Mouse (Mus musculus) limb, embryonic 13.5 days (tissue): ENCODE data around the gene Sema5a. TPM values are rescaled to one million over a fixed set of nuclear protein-coding genes. Genes with fewer than 3 reads are reported as not detected.
A peak's percentile ranks its signal among the peaks of the same experiment; 100 is the strongest.

Experiments used
- ATAC-seq: fragments of 200-750 bp; cut with Nextera tagmentation; 2 replicates; pipeline ENCODE4 v1.8.0; 2017; ENCODE audit warnings: low read depth, moderate number of reproducible peaks, moderate TSS enrichment; ENCODE audit not compliant: low FRiP score
- H3K27ac ChIP-seq: fragments of 300-500 bp; sonication (generic); 2 replicates; pipeline ENCODE4 v1.5.1; 2015; ENCODE audit warnings: inconsistent platforms, mild to moderate bottlenecking, moderate library complexity
- H3K27me3 ChIP-seq: fragments of 300-500 bp; sonication (generic); 2 replicates; pipeline ENCODE4 v1.6.1; 2015; ENCODE audit warnings: mild to moderate bottlenecking, inconsistent platforms
- H3K36me3 ChIP-seq: fragments of 300-500 bp; sonication (generic); 2 replicates; pipeline ENCODE4 v1.6.1; 2015; ENCODE audit warnings: inconsistent platforms, mild to moderate bottlenecking, moderate library complexity
- H3K4me1 ChIP-seq: fragments of 300-500 bp; sonication (generic); 2 replicates; pipeline ENCODE4 v1.6.1; 2015; ENCODE audit warnings: inconsistent platforms
- H3K4me2 ChIP-seq: fragments of 300-500 bp; sonication (generic); replicated peaks from 2 replicates; pipeline ENCODE4 v1.6.1; 2015; ENCODE audit warnings: inconsistent platforms, mild to moderate bottlenecking, moderate library complexity
- H3K4me3 ChIP-seq: fragments of 300-500 bp; sonication (generic); 2 replicates; pipeline ENCODE4 v1.5.1; 2015; ENCODE audit warnings: moderate library complexity, mild to moderate bottlenecking, inconsistent platforms
- H3K9ac ChIP-seq: fragments of 300-500 bp; sonication (generic); 2 replicates; pipeline ENCODE4 v1.6.1; 2015; ENCODE audit warnings: mild to moderate bottlenecking, inconsistent platforms
- H3K9me3 ChIP-seq: fragments of 300-500 bp; sonication (generic); 2 replicates; pipeline ENCODE4 v1.6.1; 2016; ENCODE audit warnings: inconsistent platforms
- WGBS: fragments of 180-500 bp; shearing (Covaris S2); methylation state at CpG from one replicate; pipeline ENCODE4 v1.1.7; 2015; 5-methylcytosine and 5-hydroxymethylcytosine counted together
- polyA plus RNA-seq: library from polyadenylated mRNA; unstranded; fragments of >200 nt; fragmentation: Nextera tagmentation; extraction: Ambion mirVana; gene quantifications from 2 replicates; pipeline ENCODE4 v1.2.1, GENCODE M21; 2015

The Sema5a gene
- polyA plus RNA-seq, 1 experiment from 2014 or later: 42.2 TPM

GRCm38 (mm10) chr15:32343544-32343943, 98.9 kb downstream of the Sema5a start:
- Histone ChIP-seq H3K36me3 (0 out of 2 replicates have a peak, but pooled peaks cover 4% of the 10 kb centered on the region), H3K9ac (no peak overlapping the region), H3K4me1 (peaks cover 33% of the 10 kb centered on the region), H3K27me3 (no peaks in the 10 kb centered on the region), H3K27ac (no peak overlapping the region), H3K9me3 (no peaks in the 10 kb centered on the region), H3K4me2 (no peak overlapping the region), H3K4me3 (no peak overlapping the region)
- no peak for ATAC-seq
- 90% methylated on average over 5 of the region's 5 CpGs for WGBS

- no peak overlapping the region for H3K9ac ChIP-seq
- H3K4me1 ChIP-seq: peaks cover 17% of the 10 kb centered on the region
- no peak overlapping the region for H3K4me3 ChIP-seq
- H3K27me3 ChIP-seq: no peaks in the 10 kb centered on the region
- H3K4me2 ChIP-seq: no peak overlapping the region
- no peaks in the 10 kb centered on the region for H3K9me3 ChIP-seq
- no peak overlapping the region for H3K27ac ChIP-seq
- no peak for ATAC-seq
- WGBS: 87% methylated on average over 5 of the region's 5 CpGs
- 0 out of 2 replicates have a peak, but pooled peaks cover 4% of the 10 kb centered on the region for H3K36me3 ChIP-seq
These were observed 102.7 kb downstream of the Sema5a start for GRCm38 (mm10) chr15:32347315-32347714.

GRCm38 (mm10) chr15:32349276-32349675, 104.7 kb downstream of the Sema5a start:
- Histone ChIP-seq H3K27ac (no peak overlapping the region), H3K9ac (no peak overlapping the region), H3K4me1 (peaks cover 23% of the 10 kb centered on the region), H3K4me3 (no peak overlapping the region), H3K27me3 (no peaks in the 10 kb centered on the region), H3K4me2 (no peak overlapping the region), H3K9me3 (no peaks in the 10 kb centered on the region), H3K36me3 (0 out of 2 replicates have a peak, but pooled peaks cover 4% of the 10 kb centered on the region)
- ATAC-seq: no peak
- 81% methylated on average over 5 of the region's 5 CpGs for WGBS

GRCm38 (mm10) chr15:32352995-32353394, 108.4 kb downstream of the Sema5a start:
- peaks cover 6% of the 10 kb centered on the region; the same call in 1 of the 2 replicates for H3K4me1 ChIP-seq
- no peak overlapping the region for H3K27ac ChIP-seq
- H3K36me3 ChIP-seq: no peaks in the 10 kb centered on the region
- no peak overlapping the region for H3K4me2 ChIP-seq
- H3K9me3 ChIP-seq: no peaks in the 10 kb centered on the region
- WGBS: 56% methylated on average over 8 of the region's 8 CpGs
- no peaks in the 10 kb centered on the region for H3K27me3 ChIP-seq
- no peak for ATAC-seq
- no peak overlapping the region for H3K9ac ChIP-seq
- H3K4me3 ChIP-seq: no peak overlapping the region

- H3K27ac ChIP-seq: no peak overlapping the region
- 88% methylated on average over 5 of the region's 5 CpGs for WGBS
These were observed 108.9 kb downstream of the Sema5a start for GRCm38 (mm10) chr15:32353513-32353912.

GRCm38 (mm10) chr15:32356805-32357204, 112.2 kb downstream of the Sema5a start:
- no peak overlapping the region for H3K27ac ChIP-seq
- ATAC-seq: no peak
- H3K9me3 ChIP-seq: no peaks in the 10 kb centered on the region
- H3K4me3 ChIP-seq: no peak overlapping the region
- peaks cover 6% of the 10 kb centered on the region; the same call in 1 of the 2 replicates for H3K4me1 ChIP-seq
- WGBS: 92% methylated on average over 5 of the region's 5 CpGs
- no peak overlapping the region for H3K4me2 ChIP-seq
- H3K36me3 ChIP-seq: no peaks in the 10 kb centered on the region
- no peak overlapping the region for H3K9ac ChIP-seq
- no peaks in the 10 kb centered on the region for H3K27me3 ChIP-seq

More at GRCm38 (mm10) chr15:32353513-32353912, 108.9 kb downstream of the Sema5a start:
- H3K9me3 ChIP-seq: no peaks in the 10 kb centered on the region
- H3K4me3 ChIP-seq: no peak overlapping the region
- H3K4me2 ChIP-seq: no peak overlapping the region
- H3K36me3 ChIP-seq: no peaks in the 10 kb centered on the region
- no peaks in the 10 kb centered on the region for H3K27me3 ChIP-seq
- no peak for ATAC-seq
- peaks cover 6% of the 10 kb centered on the region; the same call in 1 of the 2 replicates for H3K4me1 ChIP-seq
- no peak overlapping the region for H3K9ac ChIP-seq

- 35% methylated on average over 4 of the region's 4 CpGs for WGBS
- Histone ChIP-seq H3K4me3 (no peak overlapping the region), H3K27me3 (no peaks in the 10 kb centered on the region), H3K4me1 (peaks cover 44% of the 10 kb centered on the region), H3K9me3 (no peaks in the 10 kb centered on the region), H3K36me3 (no peaks in the 10 kb centered on the region), H3K4me2 (no peak overlapping the region), H3K9ac (no peak overlapping the region), H3K27ac (no peak overlapping the region)
- 0 out of 2 replicates have a peak, but pooled peaks have one; percentile 7 for ATAC-seq
These were observed 123.2 kb downstream of the Sema5a start for GRCm38 (mm10) chr15:32367841-32368240.

- ATAC-seq: peak; percentile 91
- WGBS: 25% methylated on average over 6 of the region's 6 CpGs
- H3K9me3 ChIP-seq: no peaks in the 10 kb centered on the region
These were observed 126.3 kb downstream of the Sema5a start for GRCm38 (mm10) chr15:32370914-32371313.

GRCm38 (mm10) chr15:32371385-32371784, 126.8 kb downstream of the Sema5a start:
- WGBS: 21% methylated on average over 6 of the region's 6 CpGs
- H3K9ac ChIP-seq: no peak overlapping the region
- H3K4me2 ChIP-seq: 0 out of 2 replicates have a peak overlapping the region, but pooled peaks have one; percentile 16
- no peaks in the 10 kb centered on the region for H3K27me3 ChIP-seq
- ATAC-seq: peak; percentile 85
- H3K9me3 ChIP-seq: no peaks in the 10 kb centered on the region
- H3K27ac ChIP-seq: peak overlapping the region; percentile 28; the same call in 1 of the 2 replicates
- peaks cover 44% of the 10 kb centered on the region for H3K4me1 ChIP-seq
- no peaks in the 10 kb centered on the region for H3K36me3 ChIP-seq
- no peak overlapping the region for H3K4me3 ChIP-seq

More at GRCm38 (mm10) chr15:32370914-32371313, 126.3 kb downstream of the Sema5a start:
- Histone ChIP-seq H3K27me3 (no peaks in the 10 kb centered on the region), H3K4me2 (peak overlapping the region; percentile 23; the same call in 1 of the 2 replicates), H3K9ac (no peak overlapping the region), H3K27ac (no peak overlapping the region), H3K4me3 (no peak overlapping the region), H3K4me1 (peaks cover 44% of the 10 kb centered on the region), H3K36me3 (no peaks in the 10 kb centered on the region)

GRCm38 (mm10) chr15:32376326-32376725, 131.7 kb downstream of the Sema5a start:
- no peak overlapping the region for H3K27ac ChIP-seq
- H3K4me1 ChIP-seq: peaks cover 8% of the 10 kb centered on the region
- no peaks in the 10 kb centered on the region for H3K27me3 ChIP-seq
- H3K9ac ChIP-seq: no peak overlapping the region
- ATAC-seq: no peak
- no peaks in the 10 kb centered on the region for H3K9me3 ChIP-seq
- H3K4me3 ChIP-seq: no peak overlapping the region
- no peak overlapping the region for H3K4me2 ChIP-seq
- 79% methylated on average over 5 of the region's 5 CpGs for WGBS
- H3K36me3 ChIP-seq: no peaks in the 10 kb centered on the region

GRCm38 (mm10) chr15:32377781-32378180, 133.2 kb downstream of the Sema5a start:
- H3K9me3 ChIP-seq: no peaks in the 10 kb centered on the region
- no peak overlapping the region for H3K4me3 ChIP-seq
- H3K9ac ChIP-seq: no peak overlapping the region
- no peak overlapping the region for H3K4me2 ChIP-seq
- no peaks in the 10 kb centered on the region for H3K36me3 ChIP-seq
- peaks cover 3% of the 10 kb centered on the region; the same call in 1 of the 2 replicates for H3K4me1 ChIP-seq
- WGBS: 91% methylated on average over 3 of the region's 3 CpGs
- no peak for ATAC-seq
- H3K27me3 ChIP-seq: no peaks in the 10 kb centered on the region
- no peak overlapping the region for H3K27ac ChIP-seq

GRCm38 (mm10) chr15:32380311-32380710, 135.7 kb downstream of the Sema5a start:
- 72% methylated on average over 3 of the region's 3 CpGs for WGBS
- Histone ChIP-seq H3K4me2 (no peak overlapping the region), H3K27ac (no peak overlapping the region), H3K36me3 (no peaks in the 10 kb centered on the region), H3K4me1 (peaks cover 5% of the 10 kb centered on the region; the same call in 1 of the 2 replicates), H3K9me3 (no peaks in the 10 kb centered on the region), H3K4me3 (no peak overlapping the region), H3K9ac (no peak overlapping the region), H3K27me3 (no peaks in the 10 kb centered on the region)
- ATAC-seq: no peak

- no peaks in the 10 kb centered on the region for H3K27me3 ChIP-seq
- H3K4me1 ChIP-seq: peaks cover 5% of the 10 kb centered on the region; the same call in 1 of the 2 replicates
- no peaks in the 10 kb centered on the region for H3K9me3 ChIP-seq
- H3K4me3 ChIP-seq: no peak overlapping the region
- no peak for ATAC-seq
- H3K36me3 ChIP-seq: no peaks in the 10 kb centered on the region
- no peak overlapping the region for H3K27ac ChIP-seq
- WGBS: 82% methylated on average over 4 of the region's 4 CpGs
- H3K4me2 ChIP-seq: no peak overlapping the region
- no peak overlapping the region for H3K9ac ChIP-seq
These were observed 138.4 kb downstream of the Sema5a start for GRCm38 (mm10) chr15:32382930-32383481.
